Mouse (Mus musculus) adrenal gland, adult 2 months (tissue): ENCODE data around the gene Tmem30c. TPM values are rescaled to one million over a fixed set of nuclear protein-coding genes. Genes with fewer than 3 reads are reported as not detected.
A peak's percentile ranks its signal among the peaks of the same experiment; 100 is the strongest.

Source experiments
- DNase-seq: peaks from one replicate; pipeline ENCODE4 v3.0.0; 2021
- polyA plus RNA-seq: library from polyadenylated mRNA; depleted of rRNA; stranded (reverse); fragments of >200 nt; gene quantifications from 2 replicates; pipeline ENCODE4 v1.2.3, GENCODE M21; 2012
- total RNA-seq, 2 experiments: library from RNA; stranded (reverse); gene quantifications; 2 replicates each; pipeline ENCODE4 v1.2.3; 2021

The Tmem30c gene
- total and polyA plus RNA-seq, 3 experiments = not detected

- no peak for DNase-seq
Measured at GRCm38 (mm10) chr16:57295216-57295934, 2.7 kb upstream of the Tmem30c start.

DNA sequence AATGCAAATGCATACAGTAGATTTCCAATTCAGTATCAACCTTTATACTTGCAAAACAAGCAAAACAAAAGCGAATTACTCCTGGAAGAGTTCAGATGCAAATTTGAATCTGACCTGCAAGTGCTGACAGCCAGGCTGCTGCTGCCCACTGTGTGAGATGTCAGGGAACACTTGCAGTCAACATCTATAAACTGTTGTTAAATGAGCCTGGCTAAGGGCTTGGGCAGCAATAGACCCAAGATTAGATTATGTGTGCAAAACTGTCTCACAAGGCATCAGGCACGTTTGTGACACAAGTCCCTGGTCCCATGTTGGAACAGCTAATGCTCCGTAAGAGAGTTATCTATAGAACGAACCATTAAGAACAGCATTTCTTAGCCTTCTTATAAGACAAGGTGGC lies 369 bp downstream of the Tmem30c start:
- no peak for DNase-seq

- no peak for DNase-seq
Measured at GRCm38 (mm10) chr16:57291696-57292095, 969 bp downstream of the Tmem30c start.

- no peak for DNase-seq
Measured at GRCm38 (mm10) chr16:57281417-57281816, 11.2 kb downstream of the Tmem30c start.

GRCm38 (mm10) chr16:57280221-57281217 lies 12.1 kb downstream of the Tmem30c start:
- DNase-seq = no peak

- DNase-seq = no peak
Measured at GRCm38 (mm10) chr16:57278976-57279626, 13.6 kb downstream of the Tmem30c start.

- DNase-seq = no peak
Measured at GRCm38 (mm10) chr16:57269751-57270150, 22.9 kb downstream of the Tmem30c start.

- DNase-seq = no peak
Measured at GRCm38 (mm10) chr16:57268058-57268841, 24.4 kb downstream of the Tmem30c start.

- no peak for DNase-seq
Measured at GRCm38 (mm10) chr16:57267068-57267467, 25.6 kb downstream of the Tmem30c start.

DNA sequence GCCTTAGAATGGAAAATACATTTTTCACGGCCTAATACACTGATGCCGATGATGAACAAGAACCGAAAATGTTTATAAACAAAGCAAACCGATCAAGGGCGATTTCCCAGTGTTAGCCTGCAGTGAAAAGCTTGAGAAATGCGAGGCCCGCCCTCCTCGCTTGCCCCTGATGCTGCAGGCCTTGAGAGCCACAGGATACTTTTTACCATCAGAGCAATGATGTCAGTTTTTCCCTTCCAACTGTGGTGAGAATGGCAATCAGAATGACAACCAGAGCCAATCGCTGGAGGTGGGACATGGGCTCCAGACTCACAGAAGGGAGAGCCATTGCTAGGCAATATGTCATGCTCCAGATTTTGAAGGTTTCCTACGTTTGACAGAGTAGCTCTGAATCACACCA lies 32.5 kb downstream of the Tmem30c start:
- no peak for DNase-seq

- no peak for DNase-seq
Measured at GRCm38 (mm10) chr16:57259356-57260083, 33.1 kb downstream of the Tmem30c start.

- DNase-seq = peak; percentile 16
Measured at GRCm38 (mm10) chr16:57251589-57252421, 40.9 kb downstream of the Tmem30c start.

DNA sequence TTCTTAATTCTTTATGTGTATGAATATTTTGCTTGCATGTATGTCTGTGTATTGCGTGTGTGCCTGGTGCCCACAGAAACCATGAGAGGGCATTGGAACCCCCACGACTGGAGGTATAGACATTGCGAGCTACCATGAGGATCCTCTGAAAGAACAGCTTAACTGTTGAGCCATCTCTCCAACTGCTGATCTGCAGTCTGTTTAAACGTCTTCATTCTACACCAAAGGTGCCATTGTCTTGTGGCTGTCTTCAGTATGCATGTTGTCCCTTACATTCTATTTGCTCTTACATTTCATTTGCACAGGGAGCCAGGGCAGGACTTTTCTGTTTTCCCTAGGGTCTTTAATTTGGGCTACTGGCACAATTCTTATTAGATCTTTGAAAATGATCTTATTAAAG lies 41.7 kb downstream of the Tmem30c start:
- DNase-seq = no peak

- no peak for DNase-seq
Measured at GRCm38 (mm10) chr16:57247464-57247863, 45.2 kb downstream of the Tmem30c start.

GRCm38 (mm10) chr16:57246596-57246995 lies 46.1 kb downstream of the Tmem30c start:
- DNase-seq = no peak

- peak; percentile 71 for DNase-seq
Measured at GRCm38 (mm10) chr16:57243858-57244248, 48.8 kb downstream of the Tmem30c start.

GRCm38 (mm10) chr16:57243205-57243857 lies 49.3 kb downstream of the Tmem30c start:
- DNase-seq = no peak

DNA sequence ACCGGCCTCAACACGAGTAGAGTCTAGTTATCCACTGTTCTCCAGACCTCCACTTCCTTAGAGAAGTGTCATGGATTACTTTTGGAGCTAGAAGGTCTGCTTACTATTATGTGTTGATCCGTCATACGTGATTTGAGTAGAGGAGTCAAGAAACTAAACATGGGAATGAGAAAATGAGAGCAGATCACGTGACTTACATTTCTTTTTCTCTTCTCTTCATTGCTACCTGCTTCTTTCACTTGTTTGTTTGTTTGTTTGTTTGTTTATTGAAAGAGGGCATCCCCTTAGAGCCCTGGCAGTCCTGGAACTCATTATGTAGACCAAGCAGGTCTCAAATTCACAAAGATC lies 49.8 kb downstream of the Tmem30c start:
- DNase-seq = no peak

DNA sequence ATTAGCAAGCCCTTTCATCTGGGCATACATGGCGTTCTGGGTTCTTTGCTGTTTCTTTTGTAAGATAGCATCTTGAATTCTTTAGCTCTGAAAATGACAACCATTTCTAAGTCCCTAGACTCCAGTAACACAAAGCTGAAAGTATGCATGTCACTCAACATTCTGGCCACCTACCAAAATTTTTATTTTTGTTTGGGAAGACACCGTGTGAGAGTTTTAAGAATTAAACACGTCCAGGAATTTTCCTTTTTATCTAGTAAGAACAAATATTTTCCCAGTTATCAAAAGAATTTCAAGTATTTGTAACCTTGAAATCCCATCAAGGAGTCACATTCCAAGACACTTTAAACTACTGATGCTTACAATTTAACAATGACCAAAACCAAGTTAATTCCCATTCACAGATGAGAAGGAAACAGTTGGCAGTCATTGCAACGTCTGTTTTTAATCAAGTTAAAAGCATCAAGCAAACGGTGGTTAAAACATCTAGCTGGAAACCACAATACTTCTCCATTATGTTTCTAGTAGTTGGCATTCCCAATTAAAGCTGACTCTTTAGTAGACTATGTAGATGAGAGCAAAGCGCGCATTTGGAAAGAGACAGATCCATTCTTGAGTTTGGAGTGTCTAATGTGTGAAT lies 56.7 kb downstream of the Tmem30c start:
- no peak for DNase-seq
